Mouse (Mus musculus) kidney, embryonic 15.5 days (tissue): ENCODE data around the gene Inpp5k. TPM values are rescaled to one million over a fixed set of nuclear protein-coding genes. Genes with fewer than 3 reads are reported as not detected.
A peak's percentile ranks its signal among the peaks of the same experiment; 100 is the strongest.

Experiments used
- ATAC-seq: fragments of 200-750 bp; cut with Nextera tagmentation; replicated peaks from 2 replicates; pipeline ENCODE4 v1.8.0; 2017; ENCODE audit warnings: moderate TSS enrichment; ENCODE audit not compliant: low FRiP score
- H3K27ac ChIP-seq: fragments of 300-500 bp; sonication (generic); 2 replicates; pipeline ENCODE4 v1.5.1; 2015; ENCODE audit warnings: mild to moderate bottlenecking, inconsistent platforms
- H3K27me3 ChIP-seq: fragments of 300-500 bp; sonication (generic); 2 replicates; pipeline ENCODE4 v1.6.1; 2015; ENCODE audit warnings: inconsistent platforms
- H3K36me3 ChIP-seq: fragments of 300-500 bp; sonication (generic); 2 replicates; pipeline ENCODE4 v1.6.1; 2015; ENCODE audit warnings: inconsistent platforms
- H3K4me1 ChIP-seq: fragments of 300-500 bp; sonication (generic); 2 replicates; pipeline ENCODE4 v1.6.1; 2015; ENCODE audit warnings: inconsistent platforms
- H3K4me2 ChIP-seq: fragments of 300-500 bp; sonication (generic); 2 replicates; pipeline ENCODE4 v1.6.1; 2015; ENCODE audit warnings: moderate library complexity, mild to moderate bottlenecking, inconsistent platforms
- H3K4me3 ChIP-seq: fragments of 300-500 bp; sonication (generic); replicated peaks from 2 replicates; pipeline ENCODE4 v1.5.1; 2015; ENCODE audit warnings: mild to moderate bottlenecking, inconsistent platforms
- H3K9ac ChIP-seq: fragments of 300-500 bp; sonication (generic); 2 replicates; pipeline ENCODE4 v1.6.1; 2015; ENCODE audit warnings: mild to moderate bottlenecking, inconsistent platforms
- H3K9me3 ChIP-seq: fragments of 300-500 bp; sonication (generic); replicated peaks from 2 replicates; pipeline ENCODE4 v1.6.1; 2016; ENCODE audit warnings: inconsistent platforms
- WGBS: fragments of 180-500 bp; shearing (Covaris S2); methylation state at CpG from one replicate; pipeline ENCODE4 v1.1.7; 2015; ENCODE audit warnings: mixed read lengths; 5-methylcytosine and 5-hydroxymethylcytosine counted together
- polyA plus RNA-seq: library from polyadenylated mRNA; unstranded; fragments of >200 nt; fragmentation: Nextera tagmentation; extraction: Ambion mirVana; gene quantifications from 2 replicates; pipeline ENCODE4 v1.2.1, GENCODE M21; 2015

Gene Inpp5k
- polyA plus RNA-seq, 1 experiment from 2014 or later: 28.7 TPM

DNA sequence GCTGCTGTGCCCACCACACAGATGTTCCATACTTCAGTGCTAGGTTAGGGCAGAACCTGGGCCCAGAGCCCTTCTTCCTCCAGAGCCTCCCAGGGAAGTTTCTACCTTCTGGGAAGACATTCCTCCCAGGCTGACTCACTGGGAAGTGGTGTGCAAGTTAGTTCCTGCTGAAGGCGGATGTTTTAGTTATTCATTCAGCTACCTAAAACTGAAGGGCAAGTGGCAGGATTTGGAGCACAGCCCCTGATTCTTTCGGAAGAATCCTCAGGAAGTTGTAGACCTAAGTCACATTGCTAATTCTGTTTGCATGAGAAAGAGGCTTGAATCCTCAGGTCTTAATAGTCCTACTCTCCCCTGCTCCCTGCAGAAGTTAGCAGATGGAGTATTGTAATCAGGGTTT, 9.4 kb upstream of the Inpp5k start:
- Histone ChIP-seq H3K4me1 (peaks cover 13% of the 10 kb centered on the region), H3K4me2 (no peak overlapping the region), H3K27ac (peak overlapping the region; percentile 66), H3K36me3 (peaks cover 89% of the 10 kb centered on the region), H3K9me3 (no peaks in the 10 kb centered on the region), H3K9ac (no peak overlapping the region), H3K4me3 (no peak overlapping the region), H3K27me3 (no peaks in the 10 kb centered on the region)
- WGBS: 79% methylated on average over 2 of the region's 2 CpGs
- ATAC-seq: no peak

GRCm38 (mm10) chr11:75622588-75623329, 8.0 kb upstream of the Inpp5k start:
- Histone ChIP-seq H3K4me2 (no peak overlapping the region), H3K27ac (peak overlapping the region; percentile 91), H3K9ac (no peak overlapping the region), H3K27me3 (no peaks in the 10 kb centered on the region), H3K36me3 (peaks cover 91% of the 10 kb centered on the region), H3K4me1 (peaks cover 13% of the 10 kb centered on the region), H3K9me3 (no peaks in the 10 kb centered on the region), H3K4me3 (no peak overlapping the region)
- no peak for ATAC-seq
- 81% methylated on average over 2 of the region's 2 CpGs for WGBS

DNA sequence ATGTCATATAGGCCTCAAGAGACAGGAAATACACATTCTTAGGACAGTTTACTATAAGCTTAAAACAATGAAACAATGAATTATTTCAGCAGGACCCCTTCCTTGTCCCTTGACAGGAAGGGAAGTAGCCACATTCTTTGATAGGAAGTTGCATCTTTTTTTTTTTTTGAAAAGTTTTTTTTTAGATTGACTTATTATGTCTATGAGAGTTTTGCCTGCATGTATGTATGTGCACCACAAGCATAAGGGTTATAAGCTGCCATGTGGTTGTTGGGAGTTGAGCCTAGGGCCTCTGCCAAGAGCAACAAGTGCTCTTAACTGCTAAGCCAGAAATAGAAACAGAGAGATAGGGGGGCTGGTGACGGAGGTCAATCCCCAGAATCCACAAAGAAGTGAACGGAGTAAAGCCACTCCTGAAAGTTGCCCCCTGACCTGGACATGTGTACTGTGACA, 6.7 kb upstream of the Inpp5k start:
- ATAC-seq: peak; percentile 40; the same call in 1 of the 2 replicates
- peaks cover 85% of the 10 kb centered on the region for H3K36me3 ChIP-seq
- H3K27ac ChIP-seq: peak overlapping the region; percentile 91
- no peaks in the 10 kb centered on the region for H3K27me3 ChIP-seq
- no peak overlapping the region for H3K9ac ChIP-seq
- H3K4me2 ChIP-seq: no peak overlapping the region
- H3K4me3 ChIP-seq: no peak overlapping the region
- H3K4me1 ChIP-seq: peaks cover 13% of the 10 kb centered on the region
- WGBS: 42% methylated on average over 2 of the region's 2 CpGs
- H3K9me3 ChIP-seq: no peaks in the 10 kb centered on the region

- H3K27ac ChIP-seq: peak overlapping the region; percentile 3; the same call in 1 of the 2 replicates
- H3K9me3 ChIP-seq: no peaks in the 10 kb centered on the region
- H3K4me3 ChIP-seq: no peak overlapping the region
- WGBS: 87% methylated on average over 4 of the region's 4 CpGs
- H3K36me3 ChIP-seq: peaks cover 68% of the 10 kb centered on the region
- no peak overlapping the region for H3K9ac ChIP-seq
- H3K27me3 ChIP-seq: no peaks in the 10 kb centered on the region
- no peak overlapping the region for H3K4me2 ChIP-seq
- H3K4me1 ChIP-seq: peaks cover 23% of the 10 kb centered on the region
- no peak for ATAC-seq
Observed at GRCm38 (mm10) chr11:75625820-75626219, 5.0 kb upstream of the Inpp5k start.

DNA sequence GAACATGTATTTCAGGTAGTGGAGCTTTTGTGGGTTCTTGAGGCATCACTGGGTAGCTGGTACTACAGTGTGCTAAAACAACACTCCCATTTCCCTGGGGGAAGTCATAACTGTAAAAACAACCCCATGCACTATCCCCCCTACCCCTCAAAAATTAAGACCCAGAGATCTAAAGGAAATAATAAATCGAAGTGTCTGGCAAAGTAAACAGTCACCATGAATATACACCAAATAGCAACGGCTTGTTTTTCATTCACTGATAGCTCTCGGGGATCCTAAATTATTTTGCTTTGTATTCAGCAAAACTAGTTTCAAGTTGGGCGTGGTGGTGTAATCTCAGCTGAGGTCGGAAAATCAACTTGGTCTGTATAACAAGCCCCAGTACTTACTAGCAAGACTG, 690 bp upstream of the Inpp5k start:
- H3K4me1 ChIP-seq: peaks cover 33% of the 10 kb centered on the region
- H3K27ac ChIP-seq: peak overlapping the region; percentile 92
- no peaks in the 10 kb centered on the region for H3K9me3 ChIP-seq
- peaks cover 48% of the 10 kb centered on the region for H3K36me3 ChIP-seq
- 7% methylated on average over 5 of the region's 5 CpGs for WGBS
- peak overlapping the region; percentile 79 for H3K4me3 ChIP-seq
- no peak for ATAC-seq
- peak overlapping the region; percentile 70 for H3K9ac ChIP-seq
- H3K27me3 ChIP-seq: no peaks in the 10 kb centered on the region
- H3K4me2 ChIP-seq: peak overlapping the region; percentile 78

DNA sequence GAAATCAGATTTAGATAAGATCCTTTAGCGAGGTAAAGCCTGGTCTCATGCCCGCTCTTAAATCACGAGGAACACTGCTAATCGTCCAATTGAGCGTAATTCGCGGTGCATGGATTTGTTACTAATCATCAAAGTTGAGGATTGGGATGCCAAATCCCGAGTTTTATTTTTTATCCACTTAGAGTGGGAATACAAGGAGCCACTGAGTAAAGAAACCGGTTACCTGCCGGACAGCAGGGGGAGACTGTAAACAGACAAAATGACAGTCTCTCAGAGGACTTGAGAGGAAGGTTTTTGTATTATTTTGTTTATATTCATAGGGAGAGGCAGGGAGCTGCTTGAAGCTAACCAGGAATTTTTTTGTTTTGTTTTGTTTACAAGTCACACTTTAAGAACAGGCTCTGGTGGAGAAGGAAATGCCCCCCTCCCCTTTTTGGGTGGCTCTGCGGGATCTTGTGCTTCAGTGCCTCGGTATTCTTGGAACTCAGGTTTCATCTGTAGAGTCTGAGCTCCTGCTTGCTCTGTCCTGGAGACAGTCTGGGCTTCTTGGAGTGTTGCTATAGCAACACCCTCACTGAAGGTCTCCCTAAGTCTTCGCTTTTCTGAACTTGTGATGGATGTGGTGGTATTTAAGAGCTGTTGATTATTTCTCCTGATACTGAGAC, 905 bp downstream of the Inpp5k start:
- peak overlapping the region; percentile 79 for H3K4me3 ChIP-seq
- H3K27ac ChIP-seq: peak overlapping the region; percentile 92
- H3K4me2 ChIP-seq: peak overlapping the region; percentile 78
- H3K9ac ChIP-seq: peak overlapping the region; percentile 64
- no peaks in the 10 kb centered on the region for H3K9me3 ChIP-seq
- ATAC-seq: 0 out of 2 replicates have a peak, but pooled peaks have one; percentile 13
- H3K4me1 ChIP-seq: peaks cover 38% of the 10 kb centered on the region
- no peaks in the 10 kb centered on the region for H3K27me3 ChIP-seq
- peaks cover 34% of the 10 kb centered on the region for H3K36me3 ChIP-seq
- WGBS: 8% methylated on average over 13 of the region's 13 CpGs

- Histone ChIP-seq H3K27me3 (no peaks in the 10 kb centered on the region), H3K4me3 (no peak overlapping the region), H3K36me3 (peaks cover 34% of the 10 kb centered on the region), H3K9me3 (no peaks in the 10 kb centered on the region), H3K4me2 (no peak overlapping the region), H3K9ac (no peak overlapping the region), H3K4me1 (peaks cover 38% of the 10 kb centered on the region), H3K27ac (no peak overlapping the region)
- WGBS: 85% methylated on average over 5 of the region's 5 CpGs
- no peak for ATAC-seq
Observed at GRCm38 (mm10) chr11:75632921-75633320, 2.1 kb downstream of the Inpp5k start.

GRCm38 (mm10) chr11:75634801-75635200, 4.0 kb downstream of the Inpp5k start:
- Histone ChIP-seq H3K36me3 (peaks cover 31% of the 10 kb centered on the region), H3K4me1 (peaks cover 33% of the 10 kb centered on the region), H3K9me3 (no peaks in the 10 kb centered on the region), H3K4me3 (no peak overlapping the region), H3K4me2 (no peak overlapping the region), H3K9ac (no peak overlapping the region), H3K27ac (peak overlapping the region; percentile 19), H3K27me3 (no peaks in the 10 kb centered on the region)
- WGBS: 79% methylated on average over 3 of the region's 3 CpGs
- ATAC-seq: no peak

DNA sequence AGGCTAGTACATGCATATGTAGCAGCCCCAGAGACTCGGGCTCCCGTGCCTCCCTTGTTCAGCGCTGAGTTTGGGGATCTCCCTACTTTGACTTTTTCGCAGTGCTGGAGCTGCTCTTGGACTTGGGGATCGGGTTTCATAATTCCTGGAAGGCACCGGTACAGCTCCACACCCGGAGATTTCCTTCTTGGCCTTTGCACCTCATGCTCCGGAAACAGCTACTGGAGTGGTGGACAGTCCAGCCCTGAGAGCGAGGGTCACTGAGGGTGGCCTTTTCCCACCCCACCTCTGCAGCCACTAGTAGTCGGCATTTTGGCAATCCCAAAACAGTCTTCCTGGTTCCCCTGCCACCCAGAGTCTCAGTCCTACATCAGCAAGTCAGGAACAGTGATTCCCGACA, 4.5 kb downstream of the Inpp5k start:
- Histone ChIP-seq H3K9me3 (no peaks in the 10 kb centered on the region), H3K27ac (peak overlapping the region; percentile 19), H3K27me3 (no peaks in the 10 kb centered on the region), H3K4me3 (no peak overlapping the region), H3K4me1 (peaks cover 28% of the 10 kb centered on the region), H3K9ac (no peak overlapping the region), H3K4me2 (no peak overlapping the region), H3K36me3 (peaks cover 32% of the 10 kb centered on the region)
- WGBS: 40% methylated on average over 11 of the region's 11 CpGs
- no peak for ATAC-seq

GRCm38 (mm10) chr11:75643323-75643722, 12.5 kb downstream of the Inpp5k start:
- no peaks in the 10 kb centered on the region for H3K9me3 ChIP-seq
- peaks cover 8% of the 10 kb centered on the region; the same call in 1 of the 2 replicates for H3K36me3 ChIP-seq
- H3K4me1 ChIP-seq: peaks cover 6% of the 10 kb centered on the region; the same call in 1 of the 2 replicates
- H3K4me2 ChIP-seq: no peak overlapping the region
- no peak overlapping the region for H3K4me3 ChIP-seq
- 0 out of 2 replicates have a peak, but pooled peaks have one; percentile 12 for ATAC-seq
- H3K27me3 ChIP-seq: no peaks in the 10 kb centered on the region
- H3K9ac ChIP-seq: no peak overlapping the region
- WGBS: 36% methylated on average over 5 of the region's 5 CpGs
- H3K27ac ChIP-seq: no peak overlapping the region

DNA sequence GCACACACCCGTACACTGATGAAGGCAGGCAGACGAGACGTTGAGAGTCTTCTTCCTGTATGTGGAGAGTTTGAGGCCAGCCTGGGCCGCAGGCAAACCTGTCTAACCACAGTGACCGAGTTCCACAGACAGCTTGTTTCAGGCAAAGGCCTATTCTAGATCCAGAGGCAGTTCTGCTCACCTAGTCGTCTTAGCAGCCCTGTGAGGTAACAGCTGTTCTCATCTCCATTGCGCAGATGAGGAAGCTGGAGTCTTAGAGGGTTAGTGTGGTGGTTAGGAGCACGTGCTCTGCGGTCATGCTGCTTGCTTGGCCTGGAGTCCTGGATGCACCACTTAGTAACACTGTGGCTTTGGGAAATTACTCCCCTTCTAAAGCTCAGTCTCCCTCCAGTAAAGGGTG, 13.9 kb downstream of the Inpp5k start:
- Histone ChIP-seq H3K36me3 (peaks cover 8% of the 10 kb centered on the region; the same call in 1 of the 2 replicates), H3K27me3 (no peaks in the 10 kb centered on the region), H3K4me2 (no peak overlapping the region), H3K4me1 (peaks cover 13% of the 10 kb centered on the region), H3K9me3 (no peaks in the 10 kb centered on the region), H3K4me3 (no peak overlapping the region), H3K27ac (no peak overlapping the region), H3K9ac (no peak overlapping the region)
- WGBS: 86% methylated on average over 9 of the region's 9 CpGs
- no peak for ATAC-seq

GRCm38 (mm10) chr11:75647681-75648211, 17.0 kb downstream of the Inpp5k start:
- Histone ChIP-seq H3K4me2 (no peak overlapping the region), H3K27ac (no peak overlapping the region), H3K27me3 (no peaks in the 10 kb centered on the region), H3K4me3 (no peak overlapping the region), H3K9me3 (no peaks in the 10 kb centered on the region), H3K9ac (no peak overlapping the region), H3K4me1 (peaks cover 41% of the 10 kb centered on the region), H3K36me3 (peaks cover 3% of the 10 kb centered on the region; the same call in 1 of the 2 replicates)
- WGBS: 70% methylated on average over 6 of the region's 6 CpGs
- no peak for ATAC-seq
